Mouse (Mus musculus): ENCODE results near the gene Uchl5.
A peak's percentile ranks its signal among the peaks of the same experiment; 100 is the strongest.

Gene Uchl5

DNA sequence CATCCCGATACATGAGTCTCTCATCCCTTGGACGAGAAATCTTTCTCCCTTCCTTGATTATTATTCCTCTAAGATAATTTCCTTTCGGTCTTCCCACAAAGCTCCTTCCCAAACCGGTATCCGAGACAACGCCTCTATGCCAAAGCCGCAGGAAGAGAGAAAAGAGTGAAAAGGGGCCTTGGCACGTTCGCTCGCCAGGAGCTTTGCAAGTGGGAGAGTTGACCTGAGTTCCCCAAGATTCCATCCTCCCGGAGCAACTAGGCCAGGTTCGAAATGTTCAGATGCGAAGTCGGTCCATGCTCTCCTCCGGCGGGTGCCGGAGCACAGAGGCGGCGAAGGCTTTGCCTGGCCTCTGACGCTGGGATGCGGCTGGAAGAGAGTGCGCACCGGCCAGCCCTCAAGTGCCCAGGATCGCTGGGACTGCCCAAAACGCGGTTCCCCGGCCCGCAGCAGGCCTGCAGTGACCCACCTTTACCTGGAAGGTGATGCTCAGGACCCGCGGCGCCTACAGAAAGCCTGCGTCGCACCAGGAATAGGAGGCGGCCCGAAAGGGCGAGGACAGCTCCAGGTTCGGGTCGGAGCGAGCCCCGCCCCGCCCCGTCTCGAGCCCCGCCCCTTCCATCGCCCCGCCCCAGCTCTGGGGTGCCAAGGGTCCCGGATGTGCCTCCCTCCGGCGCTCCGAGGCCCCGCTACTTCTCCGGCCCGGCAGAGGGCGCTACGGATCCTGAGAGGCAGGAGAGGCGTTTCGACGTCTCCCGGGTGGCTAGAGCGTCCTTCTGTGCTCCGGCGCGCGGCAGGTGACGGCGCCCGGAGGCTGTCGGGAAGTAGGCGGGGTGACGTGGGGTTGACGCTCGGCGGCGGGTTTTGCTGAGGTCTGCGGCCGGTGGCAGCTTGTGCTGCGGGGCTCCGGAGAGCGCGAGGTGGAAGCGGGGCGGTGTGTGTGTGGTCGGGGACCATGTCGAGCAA lies at the start of gene Uchl5, which contains the start of gene Trove2:
TSS of gene Uchl5 (plus strand) at position 827 of the 966 bp plus-strand sequence.
TSS of gene Trove2 (minus strand) at position 623 of the 966 bp plus-strand sequence.
- peak; percentile 94 for DNase-seq (ENCODE audit: low read depth, low spot score)

- no peak for DNase-seq (ENCODE audit: low read depth, low spot score)
Measured at GRCm38 (mm10) chr1:143727701-143728445, 49.2 kb upstream of the Uchl5 start.

DNA sequence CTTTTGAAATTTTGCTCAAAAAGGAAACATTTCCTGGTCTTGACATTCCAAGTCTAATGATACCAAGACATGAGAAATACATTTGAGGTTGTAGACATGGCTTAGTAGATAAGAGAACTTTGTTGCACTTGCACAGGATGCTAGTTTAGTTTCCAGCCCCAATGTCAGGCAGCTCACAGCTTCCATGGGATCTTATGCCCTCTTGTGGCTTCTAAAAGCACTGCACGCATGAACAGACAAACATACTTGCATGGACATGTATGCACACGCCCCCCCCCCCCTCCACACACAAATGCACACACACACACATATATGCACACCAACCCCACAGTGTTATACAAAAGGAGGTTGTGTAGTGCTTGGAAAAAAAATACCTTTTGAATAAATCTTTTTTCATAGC lies 46.2 kb upstream of the Uchl5 start:
- no peak for DNase-seq (ENCODE audit: low read depth, low spot score)

- no peak for DNase-seq (ENCODE audit: low read depth, low spot score)
Measured at GRCm38 (mm10) chr1:143731691-143732090, 45.4 kb upstream of the Uchl5 start.

DNA sequence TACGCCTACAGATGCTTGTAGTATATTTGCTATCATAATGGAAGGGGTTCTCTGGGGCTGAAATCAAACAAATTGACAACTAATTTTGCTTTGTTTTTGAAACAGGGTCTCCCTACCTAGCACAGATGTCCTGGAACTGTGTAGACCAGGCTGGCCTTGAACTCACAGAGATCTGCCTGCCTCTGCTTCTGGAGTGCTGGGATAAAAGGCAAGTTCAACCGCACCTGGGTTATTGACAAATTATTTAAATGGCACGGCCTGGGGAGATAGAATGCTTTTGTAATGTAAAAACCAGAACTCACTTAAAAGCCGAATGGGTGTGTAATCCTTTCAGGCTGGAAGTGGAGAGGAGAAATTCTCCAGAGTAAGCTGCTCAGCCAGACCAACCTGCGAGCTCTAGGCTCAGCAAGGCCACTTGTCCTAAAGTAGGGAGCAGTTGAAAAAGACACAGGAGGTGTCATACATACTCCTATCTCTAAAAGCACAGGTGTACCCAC lies 43.1 kb upstream of the Uchl5 start:
- no peak for DNase-seq (ENCODE audit: low read depth, low spot score)

- DNase-seq (ENCODE audit: low read depth, low spot score) = no peak
Measured at GRCm38 (mm10) chr1:143738811-143739210, 38.3 kb upstream of the Uchl5 start.

DNA sequence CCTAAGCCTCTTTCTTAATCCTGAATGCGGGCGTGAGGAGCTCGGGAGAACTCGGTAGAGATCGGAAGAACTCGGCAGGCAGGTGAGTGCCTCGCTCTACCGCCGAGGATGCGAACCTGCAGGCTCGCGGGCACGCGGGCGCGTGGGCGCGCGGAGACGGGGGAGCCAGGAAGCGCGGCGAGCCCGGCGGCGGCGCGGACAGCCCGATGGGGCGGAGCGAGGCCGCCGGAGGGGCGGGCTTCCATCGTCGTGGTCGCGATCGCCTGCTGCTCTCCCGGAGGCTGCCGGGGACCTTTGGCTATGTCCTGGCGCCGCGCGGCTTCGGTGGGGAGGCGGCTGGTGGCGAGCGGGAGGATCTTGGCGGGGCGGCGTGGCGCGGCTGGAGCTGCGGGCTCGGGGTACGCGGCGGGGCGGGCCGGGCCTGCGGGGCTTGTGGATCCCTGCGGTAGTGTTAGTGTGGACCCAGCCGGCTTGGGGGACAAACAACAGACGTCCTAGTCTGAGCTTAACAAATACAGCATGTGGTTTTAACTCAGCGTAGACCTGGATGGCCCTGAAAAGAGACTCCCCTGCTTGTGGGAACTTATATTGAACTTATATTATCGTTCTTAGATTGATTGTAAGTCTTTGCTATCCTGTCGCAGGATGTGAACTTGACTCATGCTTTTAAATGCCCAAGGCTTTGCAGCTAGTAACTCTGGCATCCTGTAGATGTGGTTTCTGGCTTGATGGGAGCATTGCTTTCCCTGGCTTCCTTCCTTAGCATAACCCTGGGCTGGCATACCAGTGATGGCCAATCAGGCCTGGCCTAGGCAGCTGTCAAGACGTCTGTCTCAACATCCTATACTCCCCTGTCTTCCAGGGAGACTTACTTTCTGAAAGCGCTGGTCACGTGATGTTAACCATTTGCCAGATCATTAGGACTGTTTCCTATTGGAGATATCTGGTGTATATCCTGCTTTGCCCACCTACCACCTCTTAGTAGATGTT lies 37.4 kb upstream of the Uchl5 start:
- DNase-seq (ENCODE audit: low read depth, low spot score) = peak; percentile 68

- DNase-seq (ENCODE audit: low read depth, low spot score) = no peak
Measured at GRCm38 (mm10) chr1:143740581-143740980, 36.5 kb upstream of the Uchl5 start.

DNA sequence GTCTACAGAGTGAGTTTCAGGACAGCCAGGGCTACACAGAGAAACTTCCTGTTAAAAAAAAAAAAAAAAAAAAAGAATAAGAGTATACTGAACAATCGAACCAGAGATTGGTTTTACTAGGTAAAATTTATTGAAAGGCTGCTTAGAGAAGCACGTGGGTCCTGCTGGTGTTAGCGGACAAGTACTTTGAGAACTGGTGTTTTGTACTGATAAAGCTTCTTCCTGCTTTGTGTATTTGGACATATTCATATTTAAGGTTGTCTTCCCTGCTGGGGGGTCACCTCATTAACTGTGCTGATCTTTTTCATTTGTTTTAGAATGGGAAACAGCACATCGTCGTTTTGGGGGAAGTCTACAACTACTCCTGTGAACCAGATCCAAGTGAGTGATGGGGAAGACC lies 35.7 kb upstream of the Uchl5 start:
- no peak for DNase-seq (ENCODE audit: low read depth, low spot score)

- DNase-seq (ENCODE audit: low read depth, low spot score) = no peak
Measured at GRCm38 (mm10) chr1:143742186-143742585, 34.9 kb upstream of the Uchl5 start.

GRCm38 (mm10) chr1:143745871-143746270 lies 31.2 kb upstream of the Uchl5 start:
- DNase-seq (ENCODE audit: low read depth, low spot score) = no peak

DNA sequence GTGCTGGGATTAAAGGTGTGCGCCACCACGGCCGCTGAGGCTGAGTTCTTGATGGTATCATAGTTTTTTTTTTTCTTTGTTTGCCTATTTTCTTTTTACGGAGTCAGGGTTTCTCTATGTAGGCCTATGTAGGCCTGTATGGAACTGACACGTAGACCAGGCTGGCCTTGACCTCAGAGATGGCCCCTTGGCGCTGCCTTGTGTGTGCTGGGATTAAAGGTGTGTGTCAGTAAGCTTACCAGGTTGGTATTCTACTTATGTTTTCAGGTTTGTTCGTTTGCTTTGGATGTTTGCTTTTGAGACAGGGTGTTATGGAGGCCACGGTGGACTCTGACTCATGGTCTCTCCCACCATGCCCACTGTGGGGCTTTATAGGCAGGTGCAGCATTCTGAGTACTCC lies 14.9 kb upstream of the Uchl5 start:
- DNase-seq (ENCODE audit: low read depth, low spot score) = no peak

DNA sequence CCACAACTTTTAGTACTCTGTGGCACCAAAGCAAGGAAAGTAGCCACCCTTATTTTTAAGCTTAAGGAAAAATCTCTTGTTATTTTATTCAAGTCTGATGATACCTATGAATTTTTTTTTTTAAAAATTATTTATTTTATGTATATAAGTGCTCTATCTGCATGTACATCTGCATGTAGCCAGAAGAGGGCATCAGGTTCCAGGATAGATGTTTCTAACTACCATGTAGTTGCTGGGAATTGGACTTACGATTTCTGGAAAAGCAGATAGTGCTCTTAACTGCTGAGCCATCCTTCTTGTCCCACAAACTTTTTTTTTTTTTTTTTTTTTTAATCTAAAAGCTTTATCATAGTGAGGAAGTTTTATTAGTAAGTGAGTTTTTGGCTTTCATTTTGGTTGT lies 12.6 kb upstream of the Uchl5 start:
- DNase-seq (ENCODE audit: low read depth, low spot score) = no peak

GRCm38 (mm10) chr1:143765801-143766200 lies 11.3 kb upstream of the Uchl5 start:
- DNase-seq (ENCODE audit: low read depth, low spot score) = no peak

DNA sequence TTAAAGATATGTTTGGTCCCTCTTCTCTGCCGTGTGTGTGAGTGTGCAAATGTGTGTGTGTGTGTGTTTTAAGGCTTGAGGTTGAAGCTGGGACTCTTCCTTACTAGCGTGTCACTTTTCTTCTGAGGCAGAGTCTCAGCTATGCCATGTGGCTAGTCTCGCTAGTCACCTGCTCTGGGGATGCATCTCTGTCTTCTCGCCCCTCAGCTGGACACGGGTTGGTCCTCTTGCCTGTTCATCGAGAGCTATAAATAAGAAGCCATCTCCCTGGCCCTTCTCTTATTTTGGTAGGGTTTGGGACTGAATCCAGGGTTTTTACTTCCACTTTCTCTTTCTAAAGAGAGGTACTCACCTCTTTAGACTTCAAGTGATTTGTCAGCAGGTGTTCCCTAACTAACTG lies 10.8 kb upstream of the Uchl5 start:
- DNase-seq (ENCODE audit: low read depth, low spot score) = no peak

GRCm38 (mm10) chr1:143770444-143771109 lies 6.5 kb upstream of the Uchl5 start:
- no peak for DNase-seq (ENCODE audit: low read depth, low spot score)

DNA sequence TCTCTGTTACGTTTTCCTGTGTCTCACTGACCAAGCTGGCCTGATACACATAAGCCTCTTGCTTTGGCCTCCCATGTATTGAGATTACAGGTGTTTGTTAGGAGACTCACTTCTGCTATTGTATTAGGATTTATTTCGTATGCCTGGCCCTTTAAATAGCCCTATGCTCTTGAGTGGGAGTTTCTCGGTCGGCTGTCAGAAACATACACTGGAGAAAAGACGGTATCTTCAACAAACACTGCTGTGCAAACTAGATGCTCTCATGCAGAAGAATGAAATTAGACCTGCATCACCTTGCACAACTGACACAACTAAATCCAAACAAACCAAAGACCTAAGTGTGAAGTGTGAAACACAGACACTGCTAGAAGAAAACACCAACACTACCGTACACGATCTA lies 4.0 kb upstream of the Uchl5 start:
- no peak for DNase-seq (ENCODE audit: low read depth, low spot score)

- no peak for DNase-seq (ENCODE audit: low read depth, low spot score)
Measured at GRCm38 (mm10) chr1:143773909-143774308, 3.2 kb upstream of the Uchl5 start.

DNA sequence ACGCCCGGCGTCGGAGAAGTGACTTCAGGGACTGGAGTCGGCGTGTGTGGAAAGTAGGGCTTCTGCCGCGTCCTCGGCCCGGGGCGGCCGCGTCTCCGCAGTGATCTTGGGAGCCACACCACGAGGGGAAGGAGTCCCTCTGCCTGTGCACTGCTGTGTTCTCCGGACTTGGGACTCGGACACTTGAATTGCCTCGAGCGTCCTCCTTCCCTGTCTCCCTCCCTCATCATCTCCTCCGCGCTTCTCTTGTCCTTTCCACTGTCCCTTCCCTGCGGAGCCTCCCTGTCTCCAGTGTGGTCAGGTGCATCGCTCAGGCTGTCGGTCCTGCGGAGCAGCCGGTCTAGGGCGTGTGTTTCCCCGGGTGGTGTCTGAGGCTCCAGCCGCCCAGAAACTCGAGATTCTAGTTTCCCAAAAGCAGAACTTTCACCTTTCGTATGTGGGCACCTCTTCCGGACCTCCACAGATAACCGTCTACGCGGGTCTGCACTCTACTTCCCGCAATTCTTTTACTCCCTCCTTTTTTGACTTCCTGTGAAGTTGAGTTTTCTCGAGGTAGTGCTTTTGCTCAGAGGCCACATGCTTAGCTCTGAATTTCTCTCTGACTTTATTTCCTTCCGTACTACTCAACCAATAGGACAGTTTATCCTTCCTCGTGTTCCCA lies 616 bp downstream of the Uchl5 start:
- DNase-seq (ENCODE audit: low read depth, low spot score) = no peak

DNA sequence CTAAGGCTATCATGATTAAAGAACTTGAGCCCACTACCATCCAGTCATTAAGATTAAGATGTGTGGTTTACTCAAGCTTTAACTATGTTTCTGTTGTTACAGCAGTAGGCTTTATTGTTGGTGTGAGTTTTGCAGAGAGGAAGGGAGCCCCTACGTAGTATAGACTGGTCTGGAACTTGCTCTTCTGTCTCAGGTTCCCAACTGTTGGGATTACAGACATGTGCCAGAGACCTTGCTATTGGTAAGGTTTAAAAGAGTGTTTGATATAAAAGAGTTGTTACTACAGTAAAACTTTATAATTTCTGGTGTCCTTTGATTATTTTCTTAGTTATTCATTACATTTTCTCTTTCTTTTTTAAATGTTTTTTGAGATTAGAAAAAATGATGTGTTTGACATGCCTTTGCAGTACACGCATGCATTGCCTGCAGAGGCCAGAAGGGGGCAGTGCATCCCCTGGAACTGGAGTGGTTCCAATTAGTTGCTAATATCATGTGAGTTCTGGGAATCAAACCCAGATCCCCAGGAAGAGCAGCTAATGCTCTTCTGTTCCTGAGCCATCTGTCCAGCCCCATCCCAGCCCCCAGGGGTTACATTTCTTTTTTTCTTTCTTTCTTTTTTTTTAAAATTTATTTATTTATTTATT lies 11.6 kb downstream of the Uchl5 start:
- no peak for DNase-seq (ENCODE audit: low read depth, low spot score)
